Mouse (Mus musculus) lung, postnatal 0 days (tissue): ENCODE measurements around the gene Sox2.

Experiments
- CTCF ChIP-seq: IDR thresholded peaks from 2 replicates; pipeline ENCODE4 v1.5.1; 2016; ENCODE audit warnings: antibody characterized with exemption, mild to moderate bottlenecking
- EP300 ChIP-seq: IDR thresholded peaks from 2 replicates; pipeline ENCODE4 v1.6.1; 2016; ENCODE audit warnings: antibody characterized with exemption, mild to moderate bottlenecking, control low read depth

- TF ChIP-seq CTCF (no peak), EP300 (no peak)
Observed at GRCm38 (mm10) chr3:34648833-34649719, 1.1 kb upstream of the Sox2 start.
